Mouse (Mus musculus) MEL (cell line): ENCODE measurements at regions not wholly inside any gene's neighbourhood (a gene's known extent, or its start where the extent isn't known, plus 50 kb on each side); places are given as distances from the start of the nearest gene placed in this dataset.

ENCODE experiments used
- DNase-seq: peaks from one replicate; pipeline ENCODE4 v3.0.0; 2011; ENCODE audit warnings: low read depth, low spot score
- H3K27ac ChIP-seq: 2 replicates; pipeline ENCODE4 v1.5.1; 2012; ENCODE audit warnings: low read depth, mild to moderate bottlenecking, control low read depth, low read length, moderate library complexity; ENCODE audit not compliant: control insufficient read depth
- H3K27me3 ChIP-seq, 2 experiments: fragments of 150-350 bp in 1 of 2; sonication (generic) in 1 of 2; 2 replicates each; pipeline ENCODE4 v1.6.1; 2012; ENCODE audit warnings: low read length in 2 of 2, mild to moderate bottlenecking in 2 of 2, improper control_type of control experiment in 1 of 2, moderate library complexity in 1 of 2; ENCODE audit not compliant: insufficient read depth in 2 of 2, control insufficient read depth in 1 of 2
- H3K36me3 ChIP-seq, 2 experiments: 2 replicates each; pipeline ENCODE4 v1.6.1; 2012 to 2014; ENCODE audit warnings: low read length in 2 of 2, improper control_type of control experiment in 1 of 2, inconsistent platforms in 1 of 2, mild to moderate bottlenecking in 1 of 2; ENCODE audit not compliant: insufficient read depth in 2 of 2, control insufficient read depth in 1 of 2
- H3K4me1 ChIP-seq, 2 experiments: fragments of 150-350 bp in 1 of 2; sonication (generic) in 1 of 2; 2 replicates each; pipeline ENCODE4 v1.6.1; 2012; ENCODE audit warnings: low read length in 2 of 2, improper control_type of control experiment in 1 of 2, mild to moderate bottlenecking in 1 of 2; ENCODE audit not compliant: insufficient read depth in 2 of 2, control insufficient read depth in 1 of 2
- H3K4me3 ChIP-seq, 2 experiments: fragments of 150-350 bp in 1 of 2; sonication (generic) in 1 of 2; 2 replicates each; pipeline ENCODE4 v1.5.1; 2012; ENCODE audit warnings: low read depth in 2 of 2, low read length in 2 of 2, mild to moderate bottlenecking in 2 of 2, moderate library complexity in 2 of 2, control low read depth in 1 of 2, improper control_type of control experiment in 1 of 2; ENCODE audit not compliant: control insufficient read depth in 1 of 2, insufficient read depth in 1 of 2
- H3K79me2 ChIP-seq: 2 replicates; pipeline ENCODE4 v1.6.1; 2012; ENCODE audit warnings: mild to moderate bottlenecking, low read length, moderate library complexity; ENCODE audit not compliant: control insufficient read depth, poor library complexity, insufficient read depth
- H3K9ac ChIP-seq: 2 replicates; pipeline ENCODE4 v1.6.1; 2012; ENCODE audit warnings: low read depth, mild to moderate bottlenecking, control low read depth, low read length, moderate library complexity; ENCODE audit not compliant: control insufficient read depth, poor library complexity, severe bottlenecking
- H3K9me3 ChIP-seq: fragments of 150-350 bp; sonication (generic); replicated peaks from 2 replicates; pipeline ENCODE4 v1.6.1; 2012; ENCODE audit warnings: mild to moderate bottlenecking, low read length, improper control_type of control experiment, moderate library complexity; ENCODE audit not compliant: insufficient read depth
- BHLHE40 ChIP-seq: IDR thresholded peaks from 2 replicates; pipeline ENCODE4 v1.6.1; 2012; ENCODE audit warnings: low read depth, mild to moderate bottlenecking, inconsistent platforms, low read length, improper control_type of control experiment, borderline replicate concordance
- CHD1 ChIP-seq: IDR thresholded peaks from 2 replicates; pipeline ENCODE4 v1.6.1; 2012; ENCODE audit warnings: low read depth, mild to moderate bottlenecking, inconsistent platforms, low read length, improper control_type of control experiment
- CTCF ChIP-seq, 3 experiments: IDR thresholded peaks in 2 of 3; conservative IDR thresholded peaks in 1 of 3; 2 replicates each; pipeline ENCODE4 v1.5.1; 2011 to 2012; ENCODE audit warnings: low read length in 3 of 3, low read depth in 2 of 3, mild to moderate bottlenecking in 2 of 3, improper control_type of control experiment in 1 of 3, inconsistent platforms in 1 of 3, mixed read lengths in 1 of 3, moderate library complexity in 1 of 3; ENCODE audit not compliant: control insufficient read depth in 1 of 3, insufficient read depth in 1 of 3, poor library complexity in 1 of 3, severe bottlenecking in 1 of 3
- EP300 ChIP-seq, 2 experiments: IDR thresholded peaks; 2 replicates each; pipeline ENCODE4 v1.6.1; 2011; ENCODE audit warnings: improper control_type of control experiment in 2 of 2, low read length in 2 of 2, low read depth in 1 of 2, mild to moderate bottlenecking in 1 of 2
- ETS1 ChIP-seq: IDR thresholded peaks from 2 replicates; pipeline ENCODE4 v1.6.1; 2012; ENCODE audit warnings: low read depth, mild to moderate bottlenecking, inconsistent platforms, low read length, improper control_type of control experiment, moderate library complexity
- HCFC1 ChIP-seq: IDR thresholded peaks from 2 replicates; pipeline ENCODE4 v1.6.1; 2012; ENCODE audit warnings: low read depth, mild to moderate bottlenecking, inconsistent platforms, low read length, improper control_type of control experiment, moderate library complexity
- KAT2A ChIP-seq: conservative IDR thresholded peaks from 2 replicates; pipeline ENCODE4 v1.6.1; 2012; ENCODE audit warnings: low read depth, low read length, improper control_type of control experiment, inconsistent platforms
- MAX ChIP-seq: IDR thresholded peaks from 2 replicates; pipeline ENCODE4 v1.6.1; 2011; ENCODE audit warnings: low read length, improper control_type of control experiment
- MAZ ChIP-seq: IDR thresholded peaks from 2 replicates; pipeline ENCODE4 v1.6.1; 2012; ENCODE audit warnings: low read depth, mild to moderate bottlenecking, inconsistent platforms, low read length, improper control_type of control experiment
- MYC ChIP-seq: IDR thresholded peaks from 2 replicates; pipeline ENCODE4 v1.6.1; 2011; ENCODE audit warnings: low read depth, mild to moderate bottlenecking, low read length, improper control_type of control experiment, moderate library complexity
- NELFE ChIP-seq: IDR thresholded peaks from 2 replicates; pipeline ENCODE4 v1.6.1; 2011; ENCODE audit warnings: low read depth, low read length, improper control_type of control experiment
- NRF1 ChIP-seq: IDR thresholded peaks from 2 replicates; pipeline ENCODE4 v1.6.1; 2014; ENCODE audit warnings: low read depth, mild to moderate bottlenecking, inconsistent platforms, low read length, improper control_type of control experiment, moderate library complexity; ENCODE audit not compliant: poor library complexity, insufficient read depth, severe bottlenecking
- POLR2AphosphoS2 ChIP-seq: IDR thresholded peaks from 2 replicates; pipeline ENCODE4 v1.6.1; 2011; ENCODE audit warnings: low read length, improper control_type of control experiment
- RAD21 ChIP-seq: IDR thresholded peaks from 2 replicates; pipeline ENCODE4 v1.6.1; 2011; ENCODE audit warnings: mild to moderate bottlenecking, low read depth, low read length, improper control_type of control experiment
- SIN3A ChIP-seq: IDR thresholded peaks from 2 replicates; pipeline ENCODE4 v1.6.1; 2012; ENCODE audit warnings: low read length, improper control_type of control experiment, inconsistent platforms
- SMC3 ChIP-seq: IDR thresholded peaks from 2 replicates; pipeline ENCODE4 v1.6.1; 2011; ENCODE audit warnings: low read depth, low read length, improper control_type of control experiment
- TAL1 ChIP-seq: IDR thresholded peaks from 2 replicates; pipeline ENCODE4 v1.6.1; 2012; ENCODE audit warnings: mild to moderate bottlenecking, inconsistent platforms, low read length, moderate library complexity, mixed read lengths
- TCF12 ChIP-seq: IDR thresholded peaks from 2 replicates; pipeline ENCODE4 v1.6.1; 2014; ENCODE audit warnings: low read depth, mild to moderate bottlenecking, inconsistent platforms, low read length, improper control_type of control experiment, moderate library complexity
- USF1 ChIP-seq: IDR thresholded peaks from 2 replicates; pipeline ENCODE4 v1.6.1; 2014; ENCODE audit warnings: low read depth, mild to moderate bottlenecking, inconsistent platforms, low read length, improper control_type of control experiment, moderate library complexity
- USF2 ChIP-seq, 2 experiments: IDR thresholded peaks; 2 replicates each; pipeline ENCODE4 v1.6.1; 2011 to 2012; ENCODE audit warnings: improper control_type of control experiment in 2 of 2, low read length in 2 of 2, borderline replicate concordance in 1 of 2, inconsistent platforms in 1 of 2, low read depth in 1 of 2, mild to moderate bottlenecking in 1 of 2; ENCODE audit not compliant: insufficient read depth in 1 of 2
- ZC3H11A ChIP-seq: IDR thresholded peaks from 2 replicates; pipeline ENCODE4 v1.6.1; 2012; ENCODE audit warnings: low read depth, mild to moderate bottlenecking, inconsistent platforms, low read length, improper control_type of control experiment
- ZKSCAN1 ChIP-seq: IDR thresholded peaks from 2 replicates; pipeline ENCODE4 v1.6.1; 2012; ENCODE audit warnings: low read depth, mild to moderate bottlenecking, inconsistent platforms, low read length, improper control_type of control experiment, moderate library complexity
- ZMIZ1 ChIP-seq: IDR thresholded peaks from 2 replicates; pipeline ENCODE4 v1.6.1; 2012; ENCODE audit warnings: low read depth, mild to moderate bottlenecking, inconsistent platforms, low read length, improper control_type of control experiment, moderate library complexity
- ZNF384 ChIP-seq: IDR thresholded peaks from 2 replicates; pipeline ENCODE4 v1.6.1; 2012; ENCODE audit warnings: low read depth, mild to moderate bottlenecking, inconsistent platforms, low read length, improper control_type of control experiment

DNA sequence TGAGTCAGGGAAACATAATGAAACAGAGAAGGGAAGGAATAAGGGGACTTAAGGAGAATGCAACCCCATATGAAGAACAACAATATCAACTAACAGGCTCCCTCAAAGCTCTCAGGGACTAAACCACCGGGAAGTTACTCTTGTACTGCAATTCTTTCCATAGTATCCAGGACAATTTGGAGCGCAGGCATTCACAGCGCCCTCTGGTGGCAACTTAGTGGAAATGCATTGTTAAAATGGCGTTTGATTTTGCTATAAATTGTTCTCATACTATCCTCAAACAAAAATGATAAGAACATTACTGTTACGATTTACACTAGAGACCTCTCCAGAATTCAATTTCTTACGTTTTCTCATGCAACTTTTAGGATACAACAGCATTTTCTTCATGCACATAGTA, 1126.1 kb downstream of the Pcdh9 start:
- Histone ChIP-seq H3K36me3 (no peaks in the 10 kb centered on the region), H3K4me1 (no peaks in the 10 kb centered on the region), H3K4me3 (no peak overlapping the region), H3K9ac (no peak overlapping the region), H3K79me2 (no peaks in the 10 kb centered on the region), H3K27ac (no peak overlapping the region), H3K9me3 (no peaks in the 10 kb centered on the region), H3K27me3 (no peaks in the 10 kb centered on the region)
- DNase-seq: peak; percentile 41
- no peak for TF ChIP-seq ZNF384
- peak; percentile 45 for TF ChIP-seq RAD21
- TF ChIP-seq CTCF (IDR thresholded peaks at IDR 0.05 in 2 of 3, conservative IDR thresholded peaks at IDR 0.05 in 1 of 3; ENCODE audit: control insufficient read depth in 1 of 3, insufficient read depth in 1 of 3, low read depth in 2 of 3, low read length in 3 of 3, poor library complexity in 1 of 3, severe bottlenecking in 1 of 3): peak; percentile 58 to 60 (median 59)
- TF ChIP-seq ZC3H11A: peak; percentile 22; the same call in 1 of the 2 replicates
- peak; percentile 73 for TF ChIP-seq SMC3
- no peak for TF ChIP-seq USF2 (IDR thresholded peaks at IDR 0.05; ENCODE audit: borderline replicate concordance in 1 of 2, insufficient read depth in 1 of 2, low read depth in 1 of 2, low read length in 2 of 2)

DNA sequence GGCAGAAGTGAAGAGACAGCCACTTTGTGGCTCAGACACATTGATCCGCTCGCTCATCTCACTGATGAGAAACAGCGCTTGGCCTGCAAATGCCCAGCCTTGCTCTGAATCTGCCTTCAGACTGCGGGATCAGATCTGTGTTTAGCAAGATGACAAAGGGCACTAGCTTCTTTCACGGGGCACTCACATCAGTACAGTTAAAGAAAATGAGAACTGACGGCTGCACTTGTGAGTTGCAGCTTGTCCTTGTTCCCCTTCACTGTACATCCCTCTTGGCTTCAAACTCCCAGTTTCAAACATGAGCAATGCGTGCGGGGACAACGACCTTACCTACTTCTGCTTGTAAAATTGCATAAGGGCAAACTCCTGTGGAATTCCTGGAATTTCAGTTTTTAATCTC, 1135.8 kb downstream of the Pcdh9 start:
- Histone ChIP-seq H3K4me1 (no peaks in the 10 kb centered on the region), H3K4me3 (no peak overlapping the region), H3K9me3 (no peaks in the 10 kb centered on the region), H3K36me3 (no peaks in the 10 kb centered on the region), H3K27me3 (no peaks in the 10 kb centered on the region), H3K79me2 (no peaks in the 10 kb centered on the region), H3K27ac (no peak overlapping the region), H3K9ac (no peak overlapping the region)
- TF ChIP-seq EP300 (IDR thresholded peaks at IDR 0.05; ENCODE audit: low read depth in 1 of 2, low read length in 2 of 2): no peak
- TF ChIP-seq MYC: no peak
- TF ChIP-seq KAT2A: no peak
- no peak for TF ChIP-seq ZMIZ1
- TF ChIP-seq CTCF (IDR thresholded peaks at IDR 0.05 in 2 of 3, conservative IDR thresholded peaks at IDR 0.05 in 1 of 3; ENCODE audit: control insufficient read depth in 1 of 3, insufficient read depth in 1 of 3, low read depth in 2 of 3, low read length in 3 of 3, poor library complexity in 1 of 3, severe bottlenecking in 1 of 3): no peak
- no peak for TF ChIP-seq MAX
- TF ChIP-seq ZKSCAN1: no peak
- no peak for TF ChIP-seq TCF12
- TF ChIP-seq USF1: no peak
- TF ChIP-seq HCFC1: no peak
- DNase-seq: no peak

DNA sequence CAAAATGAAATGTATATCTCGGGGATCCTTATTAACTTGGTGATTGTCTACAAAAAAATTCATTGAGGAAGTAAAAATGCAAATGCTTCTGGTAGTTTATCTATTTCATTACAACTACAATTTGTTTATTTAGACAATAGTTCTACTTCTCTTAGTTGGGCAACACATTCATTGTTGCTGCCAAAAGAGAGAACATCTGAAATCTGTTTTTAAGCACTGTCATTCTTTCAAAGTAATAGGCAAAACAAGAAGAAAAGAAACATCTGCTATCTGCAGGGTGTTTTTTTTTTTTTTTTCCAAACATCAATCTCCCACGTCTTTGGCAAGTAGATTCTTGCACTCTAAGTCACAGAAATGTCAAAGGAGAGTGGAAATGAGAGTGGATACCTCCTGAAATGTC, 1172.8 kb downstream of the Pcdh9 start:
- Histone ChIP-seq H3K9me3 (no peaks in the 10 kb centered on the region), H3K4me1 (no peaks in the 10 kb centered on the region), H3K9ac (no peak overlapping the region), H3K79me2 (no peaks in the 10 kb centered on the region), H3K27ac (no peak overlapping the region), H3K4me3 (no peak overlapping the region), H3K27me3 (no peaks in the 10 kb centered on the region), H3K36me3 (no peaks in the 10 kb centered on the region)
- DNase-seq: no peak
- TF ChIP-seq EP300 (IDR thresholded peaks at IDR 0.05; ENCODE audit: low read depth in 1 of 2, low read length in 2 of 2) (no peak), MYC (no peak), USF2 (IDR thresholded peaks at IDR 0.05; ENCODE audit: borderline replicate concordance in 1 of 2, insufficient read depth in 1 of 2, low read depth in 1 of 2, low read length in 2 of 2) (no peak), BHLHE40 (no peak), TAL1 (no peak), RAD21 (no peak), SIN3A (no peak), ETS1 (no peak), ZMIZ1 (no peak), SMC3 (no peak), NRF1 (no peak), POLR2AphosphoS2 (no peak), ZNF384 (no peak), KAT2A (no peak), NELFE (no peak), MAZ (no peak), ZC3H11A (no peak), CHD1 (no peak), USF1 (no peak)
